Mouse (Mus musculus): ENCODE data around the gene Gm10799. TPM values are rescaled to one million over a fixed set of nuclear protein-coding genes. Genes with fewer than 3 reads are reported as not detected.
"Not testable (repeated sequence)": the region's sequence is repeated elsewhere in the genome, so short reads cannot be mapped to it uniquely, and the experiment has no call there.

The Gm10799 gene
- total RNA-seq, 2 experiments from 2014 or later: not detected

DNA sequence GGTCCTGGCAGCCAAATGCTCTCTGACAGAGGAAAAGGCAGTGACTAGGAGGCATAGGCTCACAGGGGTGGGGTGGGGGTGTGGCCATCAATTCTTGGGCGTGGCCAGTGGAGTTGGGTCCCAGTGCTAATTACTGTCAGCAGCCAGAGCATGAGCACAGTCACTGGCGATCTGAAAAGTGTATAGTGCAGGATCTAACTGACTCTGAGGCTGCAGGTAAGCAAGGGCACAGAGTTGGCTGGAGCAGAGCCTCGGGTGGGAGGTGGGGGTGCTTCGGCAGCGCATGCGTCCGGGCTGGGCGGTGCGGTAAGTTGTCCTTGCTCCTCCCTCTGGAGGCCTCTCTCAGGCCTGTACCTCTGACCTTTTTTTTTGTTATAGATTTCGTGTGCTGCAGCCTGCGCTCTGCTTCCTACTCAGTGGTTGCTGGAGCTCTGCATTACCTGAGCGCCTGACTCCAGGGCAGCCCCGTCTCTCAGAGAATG is 1.4 kb upstream of the Gm10799 start, which contains the start of gene Cd59b:
TSS of gene Cd59b (plus strand) at position 146 of the 482 bp plus-strand sequence.
- DNase-seq (ENCODE audit: low spot score): peak; percentile 48

DNA sequence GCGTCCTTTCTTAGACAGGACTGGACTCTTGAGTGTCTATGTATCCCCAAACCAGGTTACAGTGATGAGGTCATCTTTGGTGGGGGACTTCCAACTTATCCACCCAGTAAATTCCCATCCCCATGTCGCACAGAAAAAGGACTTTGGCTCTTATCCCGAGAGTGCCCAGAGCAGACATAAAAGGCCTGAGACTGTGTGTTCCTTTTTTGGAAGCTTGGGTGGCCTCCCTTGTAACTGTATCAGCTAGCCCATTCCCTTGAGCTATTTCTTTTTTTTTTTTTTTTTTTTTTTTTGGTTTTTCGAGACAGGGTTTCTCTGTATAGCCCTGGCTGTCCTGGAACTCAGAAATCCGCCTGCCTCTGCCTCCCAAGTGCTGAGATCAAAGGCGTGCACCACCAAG is 2.8 kb downstream of the Gm10799 start, which contains the start of gene Gm10912:
TSS of gene Gm10912 (plus strand) at position 301 of the 400 bp plus-strand sequence.
- DNase-seq (ENCODE audit: low spot score): not testable (repeated sequence)

DNA sequence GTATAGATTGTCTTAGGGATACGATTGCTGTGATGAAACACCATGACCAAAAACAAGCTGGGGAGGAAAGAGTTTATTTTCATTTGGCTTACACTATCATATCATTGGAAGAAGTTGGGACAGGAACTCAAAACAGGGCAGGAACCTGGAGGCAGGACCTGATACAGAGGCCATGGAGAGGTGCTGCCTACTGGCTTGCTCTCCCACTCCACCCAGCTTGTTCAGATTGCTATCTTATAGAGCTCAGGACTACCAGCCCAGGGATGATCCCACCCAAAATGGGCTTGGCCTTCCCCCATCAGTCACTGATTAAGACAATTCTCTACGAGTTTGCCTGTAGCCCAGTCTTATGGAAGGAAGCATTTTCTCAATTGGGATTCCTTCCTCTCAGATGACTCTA is 4.2 kb downstream of the Gm10799 start:
- DNase-seq (ENCODE audit: low spot score): no peak

DNA sequence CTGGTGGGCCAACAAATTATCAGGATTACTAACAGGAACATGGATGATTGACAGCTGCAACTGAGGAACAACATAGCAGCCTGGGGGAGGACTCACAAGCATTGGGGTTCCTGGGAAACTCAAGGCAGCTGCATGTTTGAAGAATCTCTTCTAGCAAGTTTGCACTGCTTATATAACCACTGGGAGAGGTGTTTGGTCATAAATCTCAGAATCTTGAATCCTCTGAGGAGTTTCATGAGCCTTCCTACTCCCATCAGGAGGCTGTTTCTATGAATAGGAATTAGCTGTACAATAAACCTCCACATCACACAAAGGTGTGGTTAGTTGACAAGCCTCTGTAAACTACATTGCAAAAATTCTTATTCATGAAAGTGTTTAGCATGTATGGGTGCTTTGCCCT is 5.7 kb downstream of the Gm10799 start:
- no peak for DNase-seq (ENCODE audit: low spot score)

DNA sequence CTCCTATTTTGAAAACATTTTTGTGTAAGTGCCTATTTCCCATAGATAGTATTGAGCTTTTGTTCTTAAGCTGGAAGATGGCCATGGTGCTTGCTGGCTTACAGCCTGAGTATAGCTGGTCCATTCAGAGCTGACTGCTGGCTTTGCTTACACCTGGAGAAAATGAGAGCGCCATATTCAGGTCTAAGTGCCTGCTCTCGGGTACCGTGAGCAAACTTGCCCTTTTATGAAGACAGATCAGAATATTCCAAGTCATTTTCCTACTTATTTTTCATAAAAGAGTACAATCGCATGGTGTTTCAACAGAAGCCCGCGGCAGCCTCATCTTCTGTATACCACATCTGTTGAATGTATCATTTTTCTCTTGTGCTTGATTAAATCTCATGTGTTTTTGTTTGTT is 7.4 kb downstream of the Gm10799 start:
- no peak for DNase-seq (ENCODE audit: low spot score)

DNA sequence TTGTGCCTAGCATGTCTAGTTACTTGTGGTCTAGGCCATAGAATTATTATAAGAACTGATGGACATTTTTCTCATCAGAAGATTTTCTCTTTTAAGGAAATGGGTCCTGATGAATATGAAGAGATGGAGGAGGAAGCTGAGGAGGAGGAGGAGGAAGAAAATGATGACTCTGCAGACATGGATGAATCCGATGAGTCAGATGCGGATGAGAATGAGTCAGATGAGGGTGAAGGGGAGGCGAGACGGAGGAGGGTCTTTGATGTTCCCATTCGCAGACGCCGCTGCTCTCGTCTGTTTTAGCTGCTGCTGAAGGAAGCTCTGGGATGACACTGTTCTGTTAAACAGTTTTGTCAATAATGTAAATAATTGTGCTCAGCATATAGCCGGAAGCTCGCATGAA is 8.6 kb downstream of the Gm10799 start:
- no peak for DNase-seq (ENCODE audit: low spot score)

DNA sequence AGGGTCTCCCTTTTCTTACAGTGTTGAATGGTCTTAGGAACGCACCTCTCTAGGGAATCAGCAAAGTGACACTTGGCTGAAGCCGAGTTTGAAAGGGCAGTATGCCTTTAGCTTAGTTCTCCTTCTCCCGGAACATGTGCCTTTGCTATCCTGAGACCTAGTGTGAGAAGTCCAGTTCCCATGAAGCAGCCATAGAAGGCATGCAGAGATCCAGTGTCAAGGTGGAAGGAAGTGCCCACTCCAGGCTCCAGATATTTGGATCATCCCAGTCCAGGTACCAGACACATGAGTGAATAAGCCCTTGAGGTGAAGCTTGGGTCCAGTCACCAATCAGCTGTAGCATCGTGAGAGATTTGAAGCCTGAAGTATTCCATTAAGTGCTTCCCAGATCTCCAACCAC is 9.4 kb downstream of the Gm10799 start:
- DNase-seq (ENCODE audit: low spot score): no peak

DNA sequence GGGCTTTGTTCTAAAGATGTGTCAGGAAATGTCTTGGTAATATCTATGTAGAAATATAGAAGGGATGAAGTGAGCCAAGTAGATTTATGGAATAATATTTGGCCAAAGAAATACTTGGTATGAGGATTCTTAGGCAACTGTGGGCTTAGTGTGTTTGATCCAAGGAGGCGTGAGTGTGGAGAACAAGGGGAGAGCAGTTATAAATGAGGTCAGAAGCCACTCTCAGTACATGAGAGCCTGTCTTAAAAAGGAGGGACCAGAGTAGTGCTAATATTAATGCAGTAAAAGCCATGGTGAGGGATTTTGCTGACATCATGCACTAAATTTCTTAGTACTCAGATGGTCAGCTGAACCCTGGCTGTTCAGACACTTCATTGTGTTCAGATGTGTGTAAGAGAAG is 10.0 kb downstream of the Gm10799 start:
- no peak for DNase-seq (ENCODE audit: low spot score)

DNA sequence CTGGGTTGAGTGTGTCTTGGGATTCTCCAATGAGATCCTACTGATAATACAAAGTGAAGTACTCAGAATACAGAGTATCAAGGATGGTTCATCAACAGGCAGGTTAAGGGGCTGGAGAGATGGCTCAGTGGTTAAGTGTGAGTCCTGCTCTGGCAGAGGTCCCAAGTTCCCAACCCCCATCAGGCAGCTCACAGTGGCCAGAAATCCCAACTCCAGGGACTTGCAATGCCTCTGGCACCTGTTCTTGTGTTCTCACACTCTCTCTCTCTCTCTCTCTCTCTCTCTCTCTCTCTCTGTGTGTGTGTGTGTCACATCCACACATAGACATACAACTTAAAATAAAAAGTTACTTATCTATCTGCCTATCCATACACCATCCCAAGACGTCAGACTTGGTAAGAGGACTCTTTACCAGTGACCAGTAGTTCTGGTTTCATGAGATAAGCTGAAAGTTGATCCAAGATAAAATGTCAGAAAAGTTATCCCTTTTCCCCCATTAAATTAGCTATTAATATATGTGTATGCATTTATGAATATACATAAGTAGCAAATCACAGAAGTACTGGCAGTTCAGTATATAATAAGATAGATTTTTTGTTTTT is 23.8 kb downstream of the Gm10799 start:
- peak; percentile 32 for DNase-seq (ENCODE audit: low spot score)

DNA sequence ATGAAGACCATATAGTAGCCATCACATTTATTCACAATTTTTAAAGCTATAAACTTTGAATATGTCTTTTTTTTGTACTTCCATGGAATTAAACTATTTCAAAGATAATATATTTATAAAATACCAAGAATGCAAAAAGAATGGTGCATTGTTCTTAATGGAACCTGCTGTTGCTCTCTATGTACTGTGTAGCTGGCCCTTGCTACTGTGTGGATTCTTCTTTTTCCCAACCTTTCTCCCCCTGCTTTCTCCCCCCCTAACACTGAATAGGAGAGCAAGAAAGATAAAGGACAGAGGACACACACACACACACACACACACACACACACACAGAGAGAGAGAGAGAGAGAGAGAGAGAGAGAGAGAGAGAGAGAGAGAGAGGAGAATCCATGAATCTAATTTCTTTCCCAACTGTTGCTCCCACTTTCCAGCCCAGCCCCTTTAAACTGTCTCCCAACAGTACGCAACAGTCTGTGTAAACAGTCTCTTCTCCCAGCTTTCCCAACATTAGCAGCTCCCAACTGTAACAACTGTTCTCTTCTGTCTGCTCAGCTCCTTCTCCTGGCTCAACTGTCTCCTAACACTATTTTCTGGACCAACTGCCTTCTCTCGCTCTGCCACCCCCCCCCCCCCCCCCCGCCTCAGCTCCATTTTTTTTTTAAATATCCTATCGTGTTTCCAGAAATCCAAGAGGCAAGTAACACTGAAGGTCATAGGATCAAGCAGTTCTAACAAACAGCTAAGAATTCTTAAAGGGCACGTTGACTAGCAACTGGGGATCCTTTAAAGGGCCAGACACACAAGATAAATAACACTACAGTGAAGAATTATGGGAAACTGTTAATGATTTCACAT is 24.5 kb downstream of the Gm10799 start:
- peak; percentile 27 for DNase-seq (ENCODE audit: low spot score)

DNA sequence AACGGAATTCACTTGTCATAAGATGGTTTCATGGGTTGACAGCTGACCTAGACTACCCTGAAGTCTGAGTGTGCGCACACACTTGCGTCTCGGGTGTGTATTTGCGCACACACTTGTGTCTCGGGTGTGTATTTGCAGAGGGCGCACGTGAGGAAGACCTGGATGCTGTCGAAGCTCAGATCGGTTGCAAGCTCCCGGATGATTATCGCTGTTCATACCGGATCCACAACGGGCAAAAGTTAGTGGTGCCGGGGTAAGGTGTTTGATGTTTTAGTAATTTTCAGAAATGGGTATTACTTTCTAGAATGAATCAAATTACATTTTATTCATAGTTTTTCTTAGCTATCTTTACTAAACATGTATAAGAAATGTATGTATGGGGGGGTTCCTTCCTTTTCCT is 25.6 kb downstream of the Gm10799 start:
- no peak for DNase-seq (ENCODE audit: low spot score)

DNA sequence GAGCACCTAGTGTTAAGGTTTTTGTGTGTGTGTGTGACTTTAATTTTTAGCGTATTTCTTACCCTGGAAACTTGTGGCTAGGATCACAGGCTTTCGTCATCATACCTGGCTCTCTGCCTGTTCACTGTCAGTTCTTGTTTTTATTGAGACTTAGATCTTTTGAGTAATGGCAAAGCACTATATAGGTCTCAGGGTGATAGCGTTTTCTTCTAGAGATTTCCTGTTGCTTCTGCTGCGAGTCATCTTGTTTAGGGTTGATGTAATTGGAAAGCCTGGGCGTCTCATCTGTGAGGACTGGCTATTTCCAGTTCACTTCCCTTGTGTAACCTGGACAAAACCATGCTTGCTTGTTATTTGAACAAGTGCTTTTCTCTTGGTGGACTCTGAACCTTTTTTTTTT is 26.7 kb downstream of the Gm10799 start:
- DNase-seq (ENCODE audit: low spot score): no peak

DNA sequence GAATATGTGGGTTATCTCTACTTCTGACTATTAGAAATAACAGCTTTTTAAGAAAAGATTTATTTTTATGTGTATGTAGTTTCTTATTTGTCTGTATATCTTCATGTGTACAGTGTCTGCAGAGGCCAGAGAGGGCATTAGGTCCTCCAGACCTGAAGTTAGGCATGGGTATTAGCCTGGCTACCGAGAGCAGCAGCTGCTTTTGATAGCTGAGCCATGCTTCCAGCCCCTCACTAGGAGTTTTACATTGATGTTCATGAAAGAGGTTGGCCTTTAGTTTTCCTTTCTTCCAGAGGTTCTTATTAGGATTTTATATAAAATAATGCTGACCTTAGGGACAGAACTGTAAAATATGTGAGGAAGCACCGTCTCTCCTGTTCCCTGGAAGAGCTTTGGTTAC is 30.1 kb downstream of the Gm10799 start:
- no peak for DNase-seq (ENCODE audit: low spot score)

DNA sequence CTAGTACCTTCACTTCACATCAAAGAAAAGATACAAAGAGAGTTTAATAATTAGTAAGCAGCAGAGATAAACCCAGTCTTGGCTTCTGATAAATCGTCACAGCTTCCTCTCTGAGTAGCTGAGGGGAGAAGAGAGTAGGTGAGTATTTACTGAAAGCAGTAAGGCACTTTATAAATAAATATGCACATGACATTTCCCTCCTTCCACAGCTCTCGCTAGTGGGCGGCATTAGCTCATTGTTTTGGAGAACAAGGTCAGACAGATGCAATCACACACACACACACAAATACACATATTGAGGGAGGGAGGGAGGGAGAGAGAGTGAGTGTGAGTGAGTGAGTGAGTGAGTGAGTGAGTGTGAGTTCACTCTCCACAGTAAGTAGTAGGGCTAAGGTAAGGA is 32.0 kb downstream of the Gm10799 start:
- no peak for DNase-seq (ENCODE audit: low spot score)

DNA sequence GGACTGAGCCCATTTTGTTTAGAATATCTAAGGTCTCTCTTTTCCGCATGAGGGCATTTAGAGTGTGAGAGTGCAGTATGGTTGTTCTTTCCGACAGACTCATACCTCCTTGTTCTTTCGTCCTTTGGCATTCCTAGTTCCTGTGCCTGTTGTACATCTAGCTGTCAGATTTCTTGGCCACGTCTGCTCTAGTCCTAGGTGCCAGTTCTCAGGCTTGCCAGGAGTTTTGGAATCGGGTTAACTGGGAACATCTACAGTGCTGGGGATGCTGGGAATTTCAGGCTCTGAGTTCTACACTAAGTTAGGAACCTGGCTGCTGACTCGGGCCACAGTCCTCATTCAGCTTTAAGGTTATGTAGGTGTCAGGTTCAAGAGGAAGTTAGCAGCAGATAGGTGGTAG is 32.8 kb downstream of the Gm10799 start:
- peak; percentile 37 for DNase-seq (ENCODE audit: low spot score)

DNA sequence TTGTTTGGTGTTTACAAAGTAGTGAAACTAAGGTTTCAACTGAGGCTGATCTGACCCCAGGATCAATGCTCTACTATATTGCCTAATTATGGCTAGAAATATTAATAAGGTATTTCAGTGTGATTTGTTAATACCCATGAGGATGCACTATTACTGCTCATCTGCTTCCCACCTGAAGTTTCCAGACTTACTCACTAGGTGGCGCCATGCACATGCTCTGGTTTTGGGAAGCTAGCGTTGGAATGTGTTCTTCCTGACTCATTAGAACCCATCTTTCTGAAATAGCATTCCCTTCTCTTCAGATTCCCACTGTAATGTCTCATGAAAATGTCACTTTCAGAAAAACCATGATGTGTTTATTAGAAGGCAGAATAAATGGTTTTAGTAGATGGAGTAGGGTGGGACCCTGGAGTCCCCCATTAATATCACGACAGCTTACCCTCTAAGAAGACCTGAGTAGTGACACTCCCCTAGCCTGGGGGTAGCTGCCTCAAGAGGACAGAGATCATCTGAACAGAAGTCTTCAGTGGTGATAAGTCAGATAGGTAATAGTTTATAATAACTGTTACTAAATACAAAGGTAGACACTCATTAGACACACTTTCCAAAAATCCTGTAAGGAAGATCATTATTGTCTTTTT is 33.4 kb downstream of the Gm10799 start:
- DNase-seq (ENCODE audit: low spot score): peak; percentile 75

DNA sequence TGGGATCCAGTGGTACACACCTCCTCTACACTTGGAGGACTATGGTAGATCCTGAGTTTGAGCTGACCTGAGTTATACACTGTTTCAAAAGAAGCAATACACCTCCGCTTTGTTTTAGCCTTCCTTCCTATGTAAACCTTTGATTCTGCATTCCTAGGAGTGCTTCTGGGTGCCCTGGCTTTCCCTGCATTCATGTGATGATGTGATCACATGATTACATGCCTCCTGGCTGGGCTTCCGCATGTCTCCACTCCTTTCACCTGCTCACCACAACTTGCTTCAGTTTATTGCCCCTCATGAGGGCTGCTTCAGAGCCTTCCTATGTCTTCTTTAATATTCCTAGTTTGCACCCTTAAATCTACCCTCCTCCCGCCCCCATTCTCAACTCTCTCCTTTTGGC is 36.3 kb downstream of the Gm10799 start:
- no peak for DNase-seq (ENCODE audit: low spot score)

DNA sequence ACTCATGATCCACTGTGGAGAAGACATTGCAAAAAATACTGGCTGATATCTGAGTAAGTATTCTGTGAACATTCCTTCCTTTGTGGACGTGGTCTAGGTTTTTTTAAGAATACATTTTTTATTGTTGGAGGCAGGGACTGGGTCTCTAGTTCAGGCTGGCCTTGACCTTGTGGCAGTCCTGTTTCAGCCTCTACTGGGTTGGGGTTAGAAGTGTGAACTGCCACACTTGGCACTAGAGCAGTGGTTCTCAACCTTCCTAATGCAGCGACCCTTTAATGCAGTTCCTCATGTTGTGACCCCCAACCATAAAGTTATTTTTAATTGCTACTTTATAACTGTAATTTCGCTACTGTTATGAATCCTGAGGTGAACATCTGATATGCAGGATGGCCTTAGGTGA is 38.0 kb downstream of the Gm10799 start:
- no peak for DNase-seq (ENCODE audit: low spot score)

DNA sequence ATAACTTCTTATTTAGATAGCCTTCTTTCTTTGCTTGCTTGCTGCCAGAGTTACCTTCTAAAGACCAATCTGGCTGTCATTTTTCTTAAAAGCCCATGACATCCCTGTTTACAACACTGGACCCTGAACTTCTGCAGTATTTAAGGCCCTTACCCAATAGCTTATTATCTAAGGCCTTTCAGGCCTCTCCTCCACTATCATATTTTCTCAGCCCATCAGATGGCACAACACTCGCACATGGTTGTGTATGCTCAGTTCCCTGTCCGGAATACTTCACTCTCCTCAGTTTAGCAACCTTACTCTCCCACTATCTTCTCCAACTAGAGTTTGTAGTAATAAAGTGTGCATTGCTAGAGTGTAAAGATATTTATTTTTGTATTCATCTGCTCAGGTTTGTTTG is 39.3 kb downstream of the Gm10799 start:
- no peak for DNase-seq (ENCODE audit: low spot score)

DNA sequence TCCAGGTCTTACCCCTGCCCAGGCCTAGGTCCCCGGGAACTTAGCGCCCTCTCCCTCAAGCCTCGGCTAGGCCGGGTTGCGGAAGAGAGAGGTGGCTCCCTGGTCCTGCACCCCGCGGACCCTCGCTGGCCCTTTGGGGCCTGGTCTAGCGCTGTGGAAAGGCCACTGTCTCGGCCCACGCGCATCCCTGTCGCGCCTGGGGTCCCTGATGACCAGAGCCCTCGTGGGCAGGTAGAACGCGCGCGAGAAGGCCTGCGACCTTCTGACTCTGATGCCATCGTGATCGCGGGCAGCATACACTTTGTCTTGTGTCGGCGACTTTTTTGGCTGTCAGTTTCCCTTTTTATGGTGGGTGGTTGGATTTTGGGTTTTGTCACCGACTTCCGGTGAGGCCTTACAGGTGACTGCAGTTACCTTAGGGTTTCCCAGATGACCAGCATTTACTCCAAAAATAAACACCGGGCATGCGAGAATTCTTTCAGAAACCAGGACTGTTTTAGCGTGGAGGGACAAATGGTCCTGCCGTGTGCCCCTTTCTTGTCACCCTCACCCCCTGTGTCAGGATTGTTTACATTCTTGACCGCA is 40.1 kb downstream of the Gm10799 start, which contains the start of gene 4931422A03Rik:
TSS of gene 4931422A03Rik (minus strand) at position 223 of the 585 bp plus-strand sequence.
- DNase-seq (ENCODE audit: low spot score): no peak

DNA sequence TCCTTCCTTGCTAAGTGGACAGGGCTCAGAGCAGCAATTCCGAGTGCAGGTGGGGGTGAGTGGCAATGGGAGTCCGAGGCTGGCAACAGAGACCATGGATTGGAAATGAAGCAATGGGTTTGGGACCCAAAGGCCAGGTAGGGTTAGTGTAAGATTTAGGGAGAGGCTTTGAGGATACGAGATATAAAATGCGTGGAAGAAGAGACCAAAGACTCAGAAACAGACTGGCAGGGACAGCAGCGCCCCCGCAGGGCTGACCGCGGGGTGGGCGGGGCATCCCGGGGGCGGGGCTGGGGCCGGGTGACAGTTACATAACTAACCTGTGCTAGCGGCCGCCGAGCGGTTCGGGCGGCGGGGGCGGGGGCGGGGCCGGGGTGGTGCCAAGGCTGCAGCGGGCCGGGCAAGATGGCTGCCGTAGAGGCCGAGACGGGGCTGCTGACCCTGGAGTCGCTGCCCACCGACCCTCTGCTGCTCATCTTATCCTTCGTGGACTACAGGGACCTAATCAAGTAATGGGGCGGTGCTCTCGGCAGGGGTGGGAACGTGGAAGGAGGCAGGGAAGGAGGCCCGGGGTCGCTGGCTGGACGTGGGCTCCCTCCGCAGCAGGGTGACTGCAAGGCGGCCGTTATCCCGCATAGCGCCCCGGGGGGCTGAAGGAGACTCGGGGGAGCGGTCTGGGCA is 40.8 kb downstream of the Gm10799 start, which contains the start of gene Fbxo3:
TSS of gene Fbxo3 (plus strand) at position 264 of the 681 bp plus-strand sequence.
- peak; percentile 82 for DNase-seq (ENCODE audit: low spot score)

All from gastrocnemius, adult 18-20 months (tissue).